Mouse (Mus musculus): ENCODE results near the gene Atad1. TPM values are rescaled to one million over a fixed set of nuclear protein-coding genes. Genes with fewer than 3 reads are reported as not detected.

Gene Atad1
- polyA plus RNA-seq, 1 experiment from 2014 or later, result 90.8 TPM

- Histone ChIP-seq H3K27ac (ENCODE audit: low read depth, low read length) (no peak overlapping the region), H3K4me3 (ENCODE audit: low read length) (peak overlapping the region; percentile 97), H3K36me3 (ENCODE audit: control insufficient read depth, insufficient read depth, low read length) (no peaks in the 10 kb centered on the region), H3K4me1 (ENCODE audit: control insufficient read depth, insufficient read depth, low read length) (peaks cover 16% of the 10 kb centered on the region), H3K27me3 (ENCODE audit: control insufficient read depth, insufficient read depth, low read length) (no peaks in the 10 kb centered on the region), H3K9me3 (ENCODE audit: control insufficient read depth, low read length) (no peaks in the 10 kb centered on the region), H3K9ac (ENCODE audit: low read depth, low read length) (peak overlapping the region; percentile 98), H3K4me2 (replicated peaks; ENCODE audit: low read depth, low read length) (peak overlapping the region; percentile 96)
- no peak for ATAC-seq (ENCODE audit: low FRiP score, low TSS enrichment)
- WGBS, result 2% methylated on average over 8 of the region's 8 CpGs
These were observed 19.9 kb upstream of the Atad1 start for GRCm38 (mm10) chr19:32759357-32760024.

- Histone ChIP-seq H3K27ac (ENCODE audit: low read depth, low read length) (no peak overlapping the region; the same call in 1 of the 2 replicates), H3K4me2 (replicated peaks; ENCODE audit: low read depth, low read length) (peak overlapping the region; percentile 96)
These were observed 19.2 kb upstream of the Atad1 start for GRCm38 (mm10) chr19:32758793-32759161.

GRCm38 (mm10) chr19:32757831-32758792 is 18.5 kb upstream of the Atad1 start:
- Histone ChIP-seq H3K27me3 (ENCODE audit: control insufficient read depth, insufficient read depth, low read length) (no peaks in the 10 kb centered on the region), H3K4me3 (ENCODE audit: low read length) (peak overlapping the region; percentile 97), H3K36me3 (ENCODE audit: control insufficient read depth, insufficient read depth, low read length) (no peaks in the 10 kb centered on the region), H3K9ac (ENCODE audit: low read depth, low read length) (peak overlapping the region; percentile 98), H3K9me3 (ENCODE audit: control insufficient read depth, low read length) (no peaks in the 10 kb centered on the region), H3K4me2 (replicated peaks; ENCODE audit: low read depth, low read length) (peak overlapping the region; percentile 96), H3K4me1 (ENCODE audit: control insufficient read depth, insufficient read depth, low read length) (peaks cover 18% of the 10 kb centered on the region), H3K27ac (ENCODE audit: low read depth, low read length) (peak overlapping the region; percentile 98)
- WGBS, result under 1% methylated on average over 42 of the region's 69 CpGs
- peak; percentile 5; the same call in 1 of the 2 replicates for ATAC-seq (ENCODE audit: low FRiP score, low TSS enrichment)

More at GRCm38 (mm10) chr19:32758793-32759161, 19.2 kb upstream of the Atad1 start:
- Histone ChIP-seq H3K4me1 (ENCODE audit: control insufficient read depth, insufficient read depth, low read length) (peaks cover 18% of the 10 kb centered on the region), H3K27me3 (ENCODE audit: control insufficient read depth, insufficient read depth, low read length) (no peaks in the 10 kb centered on the region), H3K9me3 (ENCODE audit: control insufficient read depth, low read length) (no peaks in the 10 kb centered on the region), H3K9ac (ENCODE audit: low read depth, low read length) (peak overlapping the region; percentile 98), H3K4me3 (ENCODE audit: low read length) (peak overlapping the region; percentile 97), H3K36me3 (ENCODE audit: control insufficient read depth, insufficient read depth, low read length) (no peaks in the 10 kb centered on the region)
- ATAC-seq (ENCODE audit: low FRiP score, low TSS enrichment), result no peak
- WGBS, result under 1% methylated on average over 11 of the region's 11 CpGs

- peak within 1 kb of the TSS; percentile 96 for H3K4me2 ChIP-seq (replicated peaks; ENCODE audit: low read depth, low read length)
- peaks cover 18% of the 10 kb centered on the region; the same call in 1 of the 2 replicates for H3K4me1 ChIP-seq (ENCODE audit: control insufficient read depth, insufficient read depth, low read length)
- peak within 1 kb of the TSS; percentile 98 for H3K27ac ChIP-seq (ENCODE audit: low read depth, low read length)
- no peaks in the 10 kb centered on the region for H3K9me3 ChIP-seq (ENCODE audit: control insufficient read depth, low read length)
- H3K36me3 ChIP-seq (ENCODE audit: control insufficient read depth, insufficient read depth, low read length), result no peaks in the 10 kb centered on the region
- peak within 1 kb of the TSS; percentile 98 for H3K9ac ChIP-seq (ENCODE audit: low read depth, low read length)
- no peaks in the 10 kb centered on the region for H3K27me3 ChIP-seq (ENCODE audit: control insufficient read depth, insufficient read depth, low read length)
- under 1% methylated on average over 62 of the region's 77 CpGs for WGBS
- ATAC-seq (ENCODE audit: low FRiP score, low TSS enrichment), result peak; percentile 91
- peak within 1 kb of the TSS; percentile 97 for H3K4me3 ChIP-seq (ENCODE audit: low read length)
These were observed 17.5 kb upstream of the Atad1 start, which contains the start of gene Pten for GRCm38 (mm10) chr19:32756900-32757725. Pten (plus strand) TSS chr19:32757497.

GRCm38 (mm10) chr19:32756636-32756899 is 17.0 kb upstream of the Atad1 start:
- 0% methylated on average over 14 of the region's 14 CpGs for WGBS
- H3K27ac ChIP-seq (ENCODE audit: low read depth, low read length), result peak overlapping the region; percentile 98
- peak; percentile 56 for ATAC-seq (ENCODE audit: low FRiP score, low TSS enrichment)

GRCm38 (mm10) chr19:32755792-32756635 is 16.4 kb upstream of the Atad1 start:
- peak overlapping the region; percentile 97 for H3K4me3 ChIP-seq (ENCODE audit: low read length)
- under 1% methylated on average over 52 of the region's 53 CpGs for WGBS

More at GRCm38 (mm10) chr19:32756636-32756899, 17.0 kb upstream of the Atad1 start:
- Histone ChIP-seq H3K9me3 (ENCODE audit: control insufficient read depth, low read length) (no peaks in the 10 kb centered on the region), H3K36me3 (ENCODE audit: control insufficient read depth, insufficient read depth, low read length) (no peaks in the 10 kb centered on the region), H3K27me3 (ENCODE audit: control insufficient read depth, insufficient read depth, low read length) (no peaks in the 10 kb centered on the region), H3K4me1 (ENCODE audit: control insufficient read depth, insufficient read depth, low read length) (peaks cover 18% of the 10 kb centered on the region; the same call in 1 of the 2 replicates), H3K9ac (ENCODE audit: low read depth, low read length) (peak overlapping the region; percentile 98), H3K4me2 (replicated peaks; ENCODE audit: low read depth, low read length) (peak overlapping the region; percentile 96), H3K4me3 (ENCODE audit: low read length) (peak overlapping the region; percentile 97)

GRCm38 (mm10) chr19:32755104-32755791 is 15.7 kb upstream of the Atad1 start:
- no peak for ATAC-seq (ENCODE audit: low FRiP score, low TSS enrichment)
- WGBS, result 4% methylated on average over 12 of the region's 12 CpGs
- H3K27me3 ChIP-seq (ENCODE audit: control insufficient read depth, insufficient read depth, low read length), result no peaks in the 10 kb centered on the region
- no peaks in the 10 kb centered on the region for H3K36me3 ChIP-seq (ENCODE audit: control insufficient read depth, insufficient read depth, low read length)
- H3K27ac ChIP-seq (ENCODE audit: low read depth, low read length), result peak overlapping the region; percentile 98; the same call in 1 of the 2 replicates
- peak overlapping the region; percentile 98; the same call in 1 of the 2 replicates for H3K9ac ChIP-seq (ENCODE audit: low read depth, low read length)
- no peaks in the 10 kb centered on the region for H3K9me3 ChIP-seq (ENCODE audit: control insufficient read depth, low read length)
- peaks cover 8% of the 10 kb centered on the region; the same call in 1 of the 2 replicates for H3K4me1 ChIP-seq (ENCODE audit: control insufficient read depth, insufficient read depth, low read length)
- peak overlapping the region; percentile 97 for H3K4me3 ChIP-seq (ENCODE audit: low read length)
- peak overlapping the region; percentile 96 for H3K4me2 ChIP-seq (replicated peaks; ENCODE audit: low read depth, low read length)

More at GRCm38 (mm10) chr19:32755792-32756635, 16.4 kb upstream of the Atad1 start:
- H3K36me3 ChIP-seq (ENCODE audit: control insufficient read depth, insufficient read depth, low read length), result no peaks in the 10 kb centered on the region
- H3K27me3 ChIP-seq (ENCODE audit: control insufficient read depth, insufficient read depth, low read length), result no peaks in the 10 kb centered on the region
- ATAC-seq (ENCODE audit: low FRiP score, low TSS enrichment), result peak; percentile 83
- peak overlapping the region; percentile 98 for H3K27ac ChIP-seq (ENCODE audit: low read depth, low read length)
- peak overlapping the region; percentile 96 for H3K4me2 ChIP-seq (replicated peaks; ENCODE audit: low read depth, low read length)
- peak overlapping the region; percentile 98 for H3K9ac ChIP-seq (ENCODE audit: low read depth, low read length)
- H3K9me3 ChIP-seq (ENCODE audit: control insufficient read depth, low read length), result no peaks in the 10 kb centered on the region
- peaks cover 15% of the 10 kb centered on the region; the same call in 1 of the 2 replicates for H3K4me1 ChIP-seq (ENCODE audit: control insufficient read depth, insufficient read depth, low read length)
